Mouse (Mus musculus) kidney, postnatal 36 days (tissue): ENCODE results near the gene Asb7.

Source experiments
- DNase-seq, 2 experiments: peaks; one replicate each; pipeline ENCODE4 v3.0.0; 2021 to 2022; ENCODE audit warnings: mixed read lengths in 2 of 2

Gene Asb7

DNA sequence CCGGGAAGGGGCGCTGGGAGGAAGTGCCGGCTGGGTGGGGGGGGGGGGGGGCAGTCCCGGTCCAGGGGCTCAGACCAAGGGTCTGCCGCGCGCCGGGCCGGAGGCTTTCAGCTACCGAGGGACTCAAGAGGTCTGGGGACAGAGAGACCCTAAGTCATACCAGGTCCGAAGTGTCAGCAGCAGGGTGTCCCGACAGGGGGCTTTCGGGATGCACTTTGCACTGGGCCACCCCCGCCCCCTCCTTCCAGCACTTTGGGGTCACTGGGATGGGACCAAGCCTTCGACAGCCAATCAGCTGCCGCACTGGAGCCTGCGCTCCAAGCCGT is at the start of gene Asb7:
Gene Asb7 (minus strand): TSS at position 303 of the 326 bp plus-strand sequence.
- no peak for DNase-seq

DNA sequence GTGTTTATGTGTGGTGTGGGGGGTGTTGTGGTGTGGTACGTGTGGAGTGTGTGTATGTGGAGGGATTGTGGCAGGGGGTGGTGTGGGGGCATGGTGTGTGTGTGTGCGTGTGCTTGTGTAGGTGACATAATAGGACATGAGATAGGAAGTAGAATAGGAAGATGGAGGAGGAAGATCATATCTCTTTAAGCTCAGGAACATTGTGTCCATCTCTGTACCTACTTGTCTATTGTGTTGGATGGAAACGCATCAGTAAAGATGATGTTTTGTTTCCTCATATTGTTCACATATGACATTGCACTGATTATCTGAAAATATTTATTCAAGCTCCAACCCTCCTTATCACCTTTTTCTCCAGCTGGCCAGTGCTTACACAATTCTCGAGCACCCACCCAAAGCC is 48.0 kb upstream of the Asb7 start:
- DNase-seq = no peak

DNA sequence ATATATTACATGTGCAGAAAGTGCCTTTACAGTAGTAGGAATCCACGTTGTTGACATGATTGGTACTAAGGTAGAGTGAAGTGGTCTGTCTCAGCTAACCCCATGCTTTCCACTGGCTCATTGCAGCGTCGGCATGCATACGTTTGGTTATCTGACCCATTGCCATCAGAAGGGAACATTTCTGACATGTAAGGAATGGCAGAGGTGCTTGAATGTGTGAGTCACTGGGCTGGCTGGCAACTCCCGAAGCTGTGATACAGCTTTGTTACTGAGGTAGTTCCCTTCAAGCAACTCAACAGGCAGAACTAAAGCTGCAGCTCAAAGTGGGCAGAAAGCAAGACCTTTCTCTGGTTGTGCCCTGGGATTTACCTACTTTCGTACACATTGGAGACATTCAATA is 45.6 kb upstream of the Asb7 start:
- DNase-seq = no peak

DNA sequence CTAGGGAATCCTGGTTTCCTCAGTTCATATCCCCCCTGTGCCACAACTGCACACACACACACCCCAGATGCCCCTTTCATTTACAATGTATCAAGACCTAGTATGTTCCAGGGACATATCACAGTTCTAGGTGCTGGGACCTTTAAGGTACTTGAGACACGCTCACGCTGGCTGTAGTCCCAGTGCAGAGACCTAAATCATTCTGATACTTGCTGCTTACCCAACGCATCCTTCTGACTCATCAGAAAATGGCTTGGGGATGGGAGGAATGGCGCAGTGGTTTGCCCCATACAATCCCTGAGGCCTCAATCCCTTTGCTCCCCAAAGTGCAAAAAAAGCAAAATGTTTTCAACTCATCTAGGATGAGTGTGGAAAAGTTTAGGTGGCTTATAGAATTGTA is 45.1 kb upstream of the Asb7 start:
- no peak for DNase-seq

DNA sequence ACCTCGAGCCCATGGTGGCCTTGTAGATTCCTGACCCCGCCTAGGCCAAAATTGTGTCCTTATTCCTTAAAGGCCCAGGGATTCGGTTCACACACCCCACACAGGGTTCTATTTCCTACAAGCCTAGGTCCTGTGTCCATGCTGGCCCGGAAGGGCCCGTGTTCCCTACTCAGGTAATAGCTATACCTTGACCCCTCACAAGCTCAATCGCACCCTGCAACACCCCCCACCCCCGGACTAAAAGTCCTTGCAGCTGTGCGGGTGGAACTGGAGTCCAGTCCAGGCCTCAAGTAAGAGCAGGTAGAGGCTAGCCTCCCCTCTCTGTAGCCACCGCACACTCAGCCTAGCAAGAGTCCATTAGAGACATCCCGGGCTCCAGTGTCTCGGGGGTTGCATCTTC is 44.5 kb upstream of the Asb7 start:
- DNase-seq = no peak

DNA sequence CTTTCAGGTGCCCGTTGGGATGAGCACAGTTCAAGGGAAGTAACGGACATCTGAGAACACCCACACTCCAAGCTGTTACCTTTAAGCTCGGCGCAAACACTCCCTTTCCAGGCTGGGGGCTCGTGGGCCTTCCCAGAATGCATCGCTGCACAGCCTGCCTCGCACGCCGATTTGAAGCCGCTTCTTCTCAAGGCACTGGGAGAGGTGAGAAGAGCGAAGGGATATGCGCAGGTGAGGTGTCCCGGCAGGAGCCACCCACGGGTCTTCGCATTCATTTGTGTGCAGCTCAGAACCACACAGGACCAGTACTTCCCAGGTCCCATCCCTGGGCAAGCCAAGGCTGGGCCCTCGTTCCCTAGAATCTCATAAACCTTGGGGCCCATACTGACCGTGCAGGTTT is 44.0 kb upstream of the Asb7 start:
- no peak for DNase-seq

DNA sequence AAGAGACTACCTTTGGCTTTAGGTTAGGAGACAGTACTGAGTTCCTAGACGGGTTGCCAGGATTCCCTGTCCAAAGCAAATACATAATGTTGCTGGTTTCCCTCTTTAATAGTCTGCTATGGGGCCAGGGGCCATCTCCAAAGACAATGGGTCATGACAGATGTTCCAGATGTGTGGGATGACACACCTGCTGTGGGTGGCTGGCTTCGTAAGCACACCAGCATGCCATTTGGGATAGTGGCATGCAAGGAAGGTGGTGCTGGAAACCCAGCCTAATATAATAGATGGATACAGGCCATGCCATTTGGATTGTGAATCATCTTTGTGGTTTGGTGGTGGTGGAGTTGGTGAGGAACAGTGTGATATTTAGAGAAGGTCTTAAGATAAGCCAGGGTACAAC is 39.8 kb upstream of the Asb7 start:
- DNase-seq = no peak

DNA sequence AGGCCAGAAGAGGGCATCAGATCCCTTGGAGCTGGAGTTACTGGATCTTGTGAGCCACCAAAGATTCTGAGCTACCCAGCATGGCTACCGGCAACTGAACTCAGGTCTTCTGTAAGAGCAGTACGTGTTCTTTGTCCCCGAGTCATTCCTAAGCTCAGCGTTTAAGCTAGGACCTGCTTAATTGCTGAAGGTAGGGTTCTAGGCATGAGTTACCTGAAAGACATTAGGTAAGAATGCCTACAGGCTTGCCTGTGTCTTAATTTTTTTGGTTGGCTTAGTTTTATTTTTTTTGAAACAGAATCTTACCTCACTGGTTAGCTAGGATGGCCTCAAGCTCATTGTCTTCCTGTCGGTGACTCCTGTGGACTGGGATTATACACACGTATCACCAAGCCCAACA is 38.7 kb upstream of the Asb7 start:
- no peak for DNase-seq

DNA sequence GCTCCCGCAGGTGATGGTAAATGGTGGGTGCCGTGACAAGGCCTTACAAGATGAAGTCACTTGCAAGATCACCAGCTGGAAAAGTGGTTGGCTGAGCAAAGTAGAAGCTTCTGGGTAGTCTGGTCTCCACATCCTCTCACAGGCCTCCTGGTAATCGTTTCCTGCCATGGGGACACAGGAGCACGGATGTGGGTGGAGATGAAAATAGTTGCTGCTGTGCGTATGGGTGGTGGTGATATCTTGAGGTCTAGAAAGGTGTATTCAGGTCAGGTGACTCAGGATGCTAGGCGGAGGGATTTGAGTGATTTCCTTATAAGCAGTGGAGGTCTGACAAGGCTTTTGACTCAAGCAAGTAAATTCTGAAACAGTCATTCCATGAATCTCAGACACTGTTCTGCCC is 35.6 kb upstream of the Asb7 start:
- DNase-seq = no peak

DNA sequence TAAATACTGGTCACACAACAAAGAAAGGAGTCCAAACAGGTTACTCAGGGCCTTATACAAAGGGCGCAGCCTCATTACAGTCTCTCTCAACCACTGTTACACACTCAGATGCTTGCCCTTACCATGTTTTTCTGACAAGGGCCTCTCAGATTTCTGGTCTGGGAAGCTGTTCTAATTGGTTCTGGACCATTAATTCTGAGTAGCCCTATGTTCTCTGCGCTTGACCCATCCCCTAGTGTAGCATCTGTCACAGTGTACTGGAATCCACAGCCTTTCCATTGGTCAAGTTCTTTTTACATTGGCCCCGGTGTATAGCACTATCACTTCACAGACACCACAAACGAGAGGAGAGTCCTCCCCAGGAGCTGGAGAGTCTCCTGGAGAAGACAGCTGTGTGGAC is 35.1 kb upstream of the Asb7 start:
- no peak for DNase-seq

DNA sequence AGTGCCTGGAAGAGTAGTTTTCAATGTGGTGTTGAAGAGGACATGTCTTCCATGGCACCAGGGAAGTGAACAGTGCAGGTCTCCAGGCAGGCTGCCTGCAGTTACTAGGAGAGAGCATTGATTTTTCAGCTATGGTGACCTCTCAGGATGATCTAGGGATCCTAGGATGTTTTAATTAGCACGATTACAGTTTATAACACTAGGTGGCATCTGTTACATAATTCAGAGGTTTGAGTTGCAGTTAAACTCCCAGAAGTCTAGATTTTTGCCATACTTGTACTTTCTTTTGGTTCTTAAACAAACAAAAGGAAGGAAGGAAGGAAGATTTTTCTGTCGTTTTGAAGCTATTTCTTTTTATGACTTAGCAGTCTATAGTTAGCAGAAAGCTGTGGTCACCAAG is 21.8 kb upstream of the Asb7 start:
- peak in 1 of 2 experiments; percentile 12 for DNase-seq

DNA sequence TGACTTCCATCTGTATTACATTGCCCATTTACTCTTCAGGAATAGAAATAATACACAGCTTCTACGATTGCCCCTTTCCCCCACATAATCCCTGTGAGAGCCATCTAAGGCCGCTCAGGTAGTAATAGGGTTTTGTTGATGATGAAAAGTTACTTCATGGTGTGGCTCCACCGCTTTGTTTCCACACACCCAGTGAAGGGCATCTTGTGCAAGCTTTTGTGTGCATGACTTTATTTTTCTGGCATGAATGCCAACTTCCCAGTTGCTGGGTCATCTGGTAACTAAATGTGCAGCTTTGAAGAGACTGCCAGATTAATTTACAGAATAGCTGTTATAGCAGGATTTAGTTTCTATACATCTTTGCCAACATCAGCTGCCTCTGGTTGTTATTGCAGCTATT is 15.2 kb upstream of the Asb7 start:
- no peak for DNase-seq

DNA sequence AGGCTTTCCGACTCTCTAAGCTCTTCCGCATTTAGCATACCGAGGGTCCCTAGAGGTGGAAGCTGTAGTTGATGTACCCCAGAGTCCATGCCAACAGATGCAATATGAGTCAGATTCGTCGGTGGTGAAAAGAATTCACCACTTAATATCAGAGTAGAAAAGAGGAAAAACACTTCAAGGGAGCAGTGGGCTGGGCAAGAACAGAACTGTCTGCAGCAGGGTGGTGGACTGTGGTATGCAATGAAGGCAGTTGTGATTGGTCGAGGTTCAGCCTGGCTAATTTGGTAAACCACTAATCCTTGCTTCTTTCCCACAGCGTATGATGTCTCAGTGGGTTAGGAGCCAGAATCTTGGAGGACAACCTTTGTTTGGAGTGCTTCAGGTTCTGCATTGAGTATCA is 13.3 kb upstream of the Asb7 start:
- no peak for DNase-seq

DNA sequence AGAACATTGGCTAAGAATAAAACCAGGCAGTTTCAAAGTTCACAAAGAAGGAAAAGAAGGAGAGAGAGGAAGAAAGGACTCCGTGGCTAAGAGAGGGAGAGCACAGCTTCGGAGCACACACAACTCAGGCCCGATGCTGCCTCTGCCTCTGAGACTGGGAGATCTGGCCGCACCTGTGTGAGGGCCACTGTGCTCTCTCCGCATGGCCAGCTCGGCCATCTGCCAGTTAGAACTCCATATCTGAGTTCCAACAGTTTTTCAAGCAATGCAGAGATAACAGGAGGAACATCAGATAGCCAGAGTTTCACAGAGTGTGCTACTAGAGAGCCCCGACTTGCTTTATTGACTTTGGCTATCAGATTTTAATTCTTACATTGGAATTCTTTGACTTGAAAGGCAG is 5.1 kb upstream of the Asb7 start:
- DNase-seq = peak in 1 of 2 experiments; percentile 50

DNA sequence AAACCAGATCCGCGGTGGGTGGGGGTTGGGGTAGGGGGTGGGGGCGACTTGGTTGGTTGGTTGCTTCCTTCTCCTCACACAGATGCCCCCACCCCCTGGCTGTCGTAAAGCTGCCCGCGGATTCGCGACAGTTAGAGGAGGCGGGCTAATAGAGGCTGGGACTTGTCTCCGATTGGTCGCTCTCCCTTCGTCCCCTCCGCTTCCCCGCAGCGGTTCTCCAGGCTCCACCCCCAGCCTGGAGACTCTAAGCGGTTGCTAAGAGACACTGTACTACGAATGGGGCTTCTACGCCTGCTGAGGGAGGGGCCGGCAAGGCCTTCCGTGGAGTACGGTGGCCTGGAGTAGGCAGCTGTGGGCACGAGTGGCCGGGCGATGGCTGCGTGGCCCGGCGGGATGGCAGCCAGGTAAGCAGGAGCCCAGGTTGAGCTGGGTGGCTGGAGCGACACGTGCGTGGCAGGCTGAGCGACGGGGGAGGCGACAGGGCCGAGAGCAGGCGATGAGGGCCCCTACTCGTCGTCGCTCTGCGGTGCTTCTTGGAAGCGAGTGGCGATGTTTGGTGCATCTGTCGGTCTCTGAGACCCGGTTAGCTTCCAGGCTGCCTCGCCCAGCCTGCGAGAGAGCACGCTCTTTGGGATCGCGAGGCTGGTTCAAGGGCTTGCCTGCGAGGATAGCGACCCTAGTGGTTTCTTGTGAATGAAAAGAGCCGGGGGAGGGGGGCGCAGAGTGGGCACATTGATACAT is 394 bp upstream of the Asb7 start, which contains the start of gene Lins1:
Gene Lins1 (plus strand): TSS at position 270 of the 741 bp plus-strand sequence.
- peak; percentile 98 to 100 for DNase-seq

DNA sequence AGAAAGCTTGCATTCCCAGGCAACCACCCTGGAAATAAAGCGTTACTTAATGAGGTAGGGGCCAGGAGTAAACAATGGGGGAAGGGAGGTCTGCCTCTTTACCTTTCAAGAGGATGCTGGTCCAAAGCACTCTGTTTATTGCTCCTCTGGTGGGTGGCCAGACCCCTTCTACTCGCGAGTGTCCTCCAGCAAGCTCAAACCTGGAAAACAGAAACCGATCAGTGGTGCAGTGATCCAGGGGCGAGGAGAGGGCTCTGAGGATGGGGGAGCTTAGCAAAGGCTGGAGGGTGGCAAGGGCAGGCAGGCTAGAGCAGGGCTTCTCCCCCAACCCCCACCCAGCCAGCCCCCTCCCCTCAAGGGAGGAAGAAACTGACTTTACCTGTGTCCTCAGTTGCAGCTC is 675 bp downstream of the Asb7 start:
- DNase-seq = no peak

DNA sequence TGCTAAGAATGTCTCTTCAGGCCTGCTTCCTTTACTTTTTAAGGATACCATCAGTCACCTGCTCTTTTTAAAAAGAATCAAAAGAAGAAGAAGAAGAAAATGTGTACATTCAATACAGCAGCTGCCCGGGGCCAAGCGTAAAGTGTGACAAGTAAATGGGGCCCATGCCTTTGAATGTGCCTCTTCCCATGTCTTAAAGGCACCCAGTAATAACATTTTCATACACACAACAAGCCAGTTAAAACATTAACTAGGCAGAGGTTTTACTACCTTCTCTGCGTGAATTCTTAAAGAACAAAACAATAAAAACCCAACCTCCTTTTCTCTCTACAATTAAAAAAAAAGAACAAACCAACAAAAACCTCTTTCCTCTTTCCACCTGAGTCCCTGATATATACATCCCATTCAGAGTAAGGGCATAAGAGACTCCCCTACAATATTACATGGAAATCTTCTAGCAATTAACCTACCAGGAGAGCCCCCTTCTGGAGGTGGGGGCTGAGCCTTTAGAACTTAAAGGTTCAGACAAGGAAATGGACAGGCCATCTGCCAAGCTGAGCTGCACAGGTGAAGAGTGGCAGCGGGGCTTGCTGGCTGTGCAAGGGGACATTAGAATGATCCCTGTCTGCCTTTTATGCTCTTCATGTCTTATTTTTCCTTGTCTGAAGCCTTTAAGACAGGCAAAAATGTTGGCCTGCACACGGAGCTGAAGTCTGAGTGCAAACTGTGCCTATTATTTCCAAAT is 7.1 kb downstream of the Asb7 start:
- DNase-seq = no peak

DNA sequence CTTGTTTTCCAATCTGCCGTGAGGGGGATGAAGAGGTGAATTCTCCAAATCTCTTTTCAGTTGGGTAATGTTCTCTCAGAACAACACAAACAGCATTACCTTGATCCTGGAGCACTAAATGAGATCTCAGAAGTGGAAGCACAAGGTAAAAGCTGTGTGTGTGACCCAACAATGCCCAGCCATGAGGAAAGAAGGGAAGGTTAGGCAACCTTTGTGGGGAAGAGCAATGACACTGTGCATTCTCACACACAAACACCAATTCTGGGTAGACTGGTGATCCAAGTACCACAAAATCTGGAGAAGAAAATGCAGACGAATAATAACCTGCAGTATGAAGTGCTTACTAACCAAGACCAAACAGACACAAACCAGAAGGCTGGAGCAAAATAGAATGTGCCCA is 13.6 kb downstream of the Asb7 start:
- DNase-seq = no peak

DNA sequence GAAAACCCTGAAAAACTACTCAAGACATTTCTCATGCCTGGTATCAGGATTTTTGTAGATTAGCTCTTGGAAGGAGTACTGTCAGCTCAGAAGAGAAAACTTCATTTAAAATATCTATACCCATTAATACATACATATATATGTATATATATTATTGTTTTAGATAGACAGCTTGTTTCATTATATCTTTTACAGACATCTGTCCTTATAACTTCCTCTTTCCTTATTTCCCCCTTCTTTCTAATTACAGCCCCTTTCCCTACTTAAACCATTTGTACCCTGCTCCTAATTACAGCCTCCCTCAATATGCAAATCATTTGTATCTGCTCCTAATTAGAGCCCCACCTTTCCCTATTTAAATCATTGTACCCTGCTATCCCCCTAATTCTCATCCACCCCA is 22.3 kb downstream of the Asb7 start:
- DNase-seq = no peak

DNA sequence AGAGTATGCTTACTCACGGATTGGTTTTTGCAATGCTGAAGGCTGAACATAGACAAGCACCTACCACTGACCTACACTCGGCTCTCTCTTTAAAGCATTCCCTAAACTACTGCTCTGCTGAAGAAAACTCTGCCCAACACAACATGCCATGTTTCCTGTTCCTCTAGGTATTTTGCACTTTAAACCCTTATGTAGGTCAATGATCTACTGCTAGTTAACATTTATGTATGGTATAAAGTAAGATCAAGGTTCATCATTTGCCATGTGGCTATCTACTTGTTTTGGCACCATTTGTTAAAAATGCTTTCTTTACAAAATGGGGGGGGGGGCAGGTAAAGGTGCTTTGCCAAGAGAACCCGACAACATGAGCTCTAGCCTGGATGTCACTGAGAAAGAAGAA is 25.8 kb downstream of the Asb7 start:
- DNase-seq = no peak

DNA sequence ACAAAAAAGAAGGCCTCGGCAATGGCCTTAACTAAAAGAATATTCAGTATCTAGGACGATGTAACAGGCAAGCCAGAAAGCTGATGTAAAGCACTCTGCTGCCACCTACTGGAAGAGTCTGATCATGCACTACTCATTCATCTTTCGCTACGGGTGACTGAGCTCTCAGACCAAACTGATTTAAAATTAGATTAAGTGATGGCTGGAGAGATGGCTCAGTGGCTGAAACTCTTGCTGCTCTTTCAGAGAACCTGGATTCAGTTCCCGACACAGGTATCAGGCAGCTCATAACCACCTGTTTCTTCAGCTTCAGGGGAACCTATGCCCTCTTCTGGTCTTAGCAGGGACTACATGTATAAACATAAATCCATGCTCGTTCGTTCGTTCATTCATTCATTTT is 27.8 kb downstream of the Asb7 start:
- DNase-seq = peak; percentile 80 to 87

DNA sequence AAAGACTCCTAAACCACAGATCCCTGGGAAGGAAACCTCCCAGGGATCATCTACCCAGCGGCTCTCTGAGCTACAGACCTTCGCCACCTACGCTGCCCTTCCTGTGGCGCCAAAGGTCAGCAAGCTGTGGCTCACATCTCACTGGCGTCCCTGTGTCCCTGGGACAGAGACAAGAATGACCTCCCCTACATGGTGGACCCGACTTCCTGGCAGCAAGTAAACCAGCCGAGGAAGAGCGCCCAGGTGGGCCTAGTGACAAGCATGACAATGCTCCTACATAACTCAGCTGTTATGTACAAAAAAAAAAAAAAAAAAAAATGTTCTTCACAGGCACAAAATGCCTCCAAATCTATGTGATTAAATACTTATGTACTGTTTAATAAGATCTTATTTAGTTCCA is 28.4 kb downstream of the Asb7 start:
- DNase-seq = no peak

DNA sequence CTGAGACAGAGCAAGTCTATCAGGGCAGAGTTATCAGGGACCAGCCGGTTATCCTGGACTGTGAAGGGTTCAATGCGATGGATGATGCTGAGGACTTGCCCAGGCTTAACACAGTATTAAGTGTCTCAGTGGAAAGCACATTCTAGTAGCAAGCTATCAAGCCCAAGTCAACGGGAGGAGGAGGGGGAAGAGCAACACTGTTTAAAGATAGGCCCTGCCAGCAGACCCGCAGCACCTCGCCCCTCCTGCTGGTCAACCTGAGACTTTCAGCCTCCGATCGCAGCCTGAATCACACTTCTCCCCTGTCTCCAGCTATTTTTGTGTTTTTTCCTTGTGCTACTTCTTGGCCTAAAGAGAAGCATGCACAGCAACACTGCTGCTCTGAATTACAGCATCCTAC is 29.1 kb downstream of the Asb7 start:
- no peak for DNase-seq

DNA sequence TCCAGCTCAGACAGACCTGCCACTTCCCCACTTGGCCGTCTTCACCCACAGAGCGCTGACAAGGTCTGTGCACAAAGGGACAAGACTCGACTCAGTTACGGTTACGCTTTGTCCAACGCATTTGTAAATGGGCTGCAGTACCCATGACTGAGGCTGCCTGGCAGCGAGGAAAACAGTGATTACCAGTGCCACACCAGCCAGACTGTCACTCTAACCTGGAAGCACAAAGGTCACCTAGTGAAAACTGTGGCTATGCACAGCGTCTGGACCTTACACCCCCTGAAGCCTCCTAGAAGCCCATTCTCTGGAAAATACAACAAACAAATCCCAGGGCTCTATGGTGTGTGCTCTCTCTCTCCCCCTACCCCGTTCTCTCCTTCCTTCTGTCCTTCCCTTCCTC is 33.9 kb downstream of the Asb7 start:
- peak; percentile 33 to 35 for DNase-seq

DNA sequence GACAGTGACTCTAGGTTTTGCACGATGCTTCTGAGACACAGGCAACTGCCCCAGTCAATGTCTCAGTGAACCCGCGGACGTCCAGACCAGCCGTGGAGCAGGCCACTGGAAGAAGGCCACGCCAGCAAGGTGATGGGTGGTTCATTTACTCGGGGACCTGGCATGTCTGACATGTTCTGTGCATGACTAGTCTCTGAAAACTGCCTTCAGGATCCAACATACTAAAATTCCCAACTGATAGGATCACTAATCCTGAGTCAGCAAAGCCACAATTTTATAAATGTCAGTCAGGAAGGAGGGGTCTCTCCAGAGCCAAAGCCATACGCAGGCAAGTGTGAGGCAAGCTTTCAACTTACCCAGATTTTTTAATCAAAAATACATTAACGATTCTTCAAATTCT is 35.8 kb downstream of the Asb7 start:
- no peak for DNase-seq
